Mouse (Mus musculus): ENCODE measurements around the gene Gm4302.
"Not testable (repeated sequence)": the region's sequence is repeated elsewhere in the genome, so short reads cannot be mapped to it uniquely, and the experiment has no call there.

The Gm4302 gene

GRCm38 (mm10) chr10:100340536-100340935, at the start of gene Gm4302:
Gene Gm4302 (plus strand): TSS chr10:100340836.
- not testable (repeated sequence) for DNase-seq

DNA sequence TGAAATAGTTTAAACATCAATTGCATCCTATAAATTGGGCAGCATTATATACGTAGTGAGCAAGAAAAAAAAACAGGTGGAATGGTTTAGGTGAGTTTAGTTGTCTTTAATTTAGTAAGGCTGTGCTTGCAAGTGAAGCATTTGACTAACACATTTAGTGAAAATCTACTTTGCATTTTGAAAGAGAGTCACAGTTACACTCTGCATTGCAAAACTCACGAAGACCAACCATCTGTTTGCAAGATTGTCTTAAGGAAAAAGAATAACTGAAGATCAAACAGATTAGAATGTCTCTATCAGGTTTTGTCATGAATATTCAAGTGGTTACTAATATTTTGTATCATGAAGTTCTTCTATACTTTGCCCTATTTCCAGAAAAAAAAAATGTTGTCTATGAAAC, 44.5 kb upstream of the Gm4302 start:
- no peak for DNase-seq

- not testable (repeated sequence) for DNase-seq
Measured at GRCm38 (mm10) chr10:100300106-100300505, 40.5 kb upstream of the Gm4302 start.

GRCm38 (mm10) chr10:100335376-100335775, 5.3 kb upstream of the Gm4302 start, which contains the start of gene Gm4301:
Gene Gm4301 (plus strand): TSS chr10:100335676.
- DNase-seq = not testable (repeated sequence)

- DNase-seq = not testable (repeated sequence)
Measured at GRCm38 (mm10) chr10:100345672-100346071, 5.0 kb downstream of the Gm4302 start, which contains the start of gene Gm4303. Gene Gm4303 (plus strand): TSS chr10:100345972.

GRCm38 (mm10) chr10:100350793-100351192, 10.2 kb downstream of the Gm4302 start, which contains the start of gene Gm4305:
Gene Gm4305 (plus strand): TSS chr10:100351093.
- DNase-seq = not testable (repeated sequence)

- DNase-seq = peak; percentile 92
Measured at GRCm38 (mm10) chr10:100356841-100357240, 16.2 kb downstream of the Gm4302 start.

DNA sequence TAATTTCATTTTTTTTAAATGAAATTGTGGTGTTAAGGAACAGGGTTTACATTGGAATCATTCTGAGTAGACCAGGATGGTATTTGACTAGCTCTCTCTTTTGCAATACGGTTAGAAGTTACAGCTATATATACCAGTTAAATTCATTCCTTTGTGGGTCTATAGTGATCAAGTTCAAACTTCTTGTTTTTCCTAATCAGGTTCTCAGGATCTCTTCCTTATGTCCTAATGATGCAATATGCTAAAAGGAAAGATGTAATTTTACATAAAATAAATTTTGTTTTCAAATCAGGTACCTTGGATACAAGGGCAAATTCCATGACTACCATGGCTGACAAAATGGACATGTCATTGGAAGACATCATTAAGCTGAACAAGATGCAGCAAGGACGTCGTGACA, 20.4 kb downstream of the Gm4302 start, which contains the start of gene Gm4307:
Gene Gm4307 (plus strand): TSS at position 301 of the 400 bp plus-strand sequence.
- DNase-seq = not testable (repeated sequence)

GRCm38 (mm10) chr10:100382460-100382859, 41.8 kb downstream of the Gm4302 start, which contains the start of gene Gm4312:
Gene Gm4312 (minus strand): TSS chr10:100382560.
- DNase-seq = not testable (repeated sequence)
